Mouse (Mus musculus) liver, postnatal 0 days (tissue): ENCODE data around the gene Rsc1a1.

Experiments
- CTCF ChIP-seq: sonication (generic); IDR thresholded peaks from 2 replicates; pipeline ENCODE4 v1.5.1; 2016; ENCODE audit warnings: antibody characterized with exemption, low read depth
- EP300 ChIP-seq: IDR thresholded peaks from 2 replicates; pipeline ENCODE4 v1.6.1; 2016; ENCODE audit warnings: antibody characterized with exemption, low read depth, mild to moderate bottlenecking

- no peak for TF ChIP-seq CTCF
- TF ChIP-seq EP300, result no peak
Observed at GRCm38 (mm10) chr4:141641353-141641771, 44.0 kb downstream of the Rsc1a1 start.
